Mouse (Mus musculus): ENCODE measurements around the gene Ttc37.

GRCm38 (mm10) chr13:76101989-76102388 lies 3.5 kb downstream of the Ttc37 start:
- TF ChIP-seq CTCF (conservative IDR thresholded peaks at IDR 0.05 in 1 of 2, IDR thresholded peaks at IDR 0.05 in 1 of 2; ENCODE audit: low read depth in 2 of 2, low read length in 2 of 2) (no peak), SIN3A (IDR thresholded peaks at IDR 0.05; ENCODE audit: low read length) (no peak), USF1 (IDR thresholded peaks at IDR 0.05; ENCODE audit: low read depth, low read length) (no peak)

Measured in CH12.LX (cell line).